Mouse (Mus musculus) bone marrow macrophage, adult 2 months (primary cell): ENCODE data around the gene Gm20388.

ENCODE experiments used
- CTCF ChIP-seq: IDR thresholded peaks from 2 replicates; pipeline ENCODE4 v1.5.1; 2012; ENCODE audit warnings: low read depth, mild to moderate bottlenecking, low read length, moderate library complexity
- POLR2A ChIP-seq: IDR thresholded peaks from 2 replicates; pipeline ENCODE4 v1.6.1; 2012; ENCODE audit warnings: mild to moderate bottlenecking, low read depth, low read length, borderline replicate concordance

DNA sequence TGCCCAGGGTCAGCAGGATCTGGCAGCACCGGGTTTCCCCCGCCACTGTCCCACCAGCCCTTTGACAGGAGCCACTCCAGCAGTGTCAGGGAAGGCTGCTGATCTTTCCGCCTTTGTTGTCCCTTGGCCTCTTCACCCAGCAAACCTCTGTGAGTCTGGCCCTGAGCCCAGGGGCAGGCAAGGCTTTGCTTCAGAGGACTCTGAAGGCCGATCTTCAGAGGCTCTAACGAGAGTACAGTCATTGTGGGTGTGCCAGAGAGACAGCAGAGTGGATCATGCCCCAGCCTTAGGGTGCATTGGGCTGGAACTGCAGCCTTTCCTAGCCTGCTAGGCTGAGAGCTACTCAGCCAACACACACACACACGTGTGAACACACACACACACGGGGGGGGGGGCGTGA is 429.1 kb downstream of the Gm20388 start:
- TF ChIP-seq POLR2A, result no peak
- no peak for TF ChIP-seq CTCF
